8 mouse cellular contexts compared by ENCODE assay signal in the genomic region with DNA sequence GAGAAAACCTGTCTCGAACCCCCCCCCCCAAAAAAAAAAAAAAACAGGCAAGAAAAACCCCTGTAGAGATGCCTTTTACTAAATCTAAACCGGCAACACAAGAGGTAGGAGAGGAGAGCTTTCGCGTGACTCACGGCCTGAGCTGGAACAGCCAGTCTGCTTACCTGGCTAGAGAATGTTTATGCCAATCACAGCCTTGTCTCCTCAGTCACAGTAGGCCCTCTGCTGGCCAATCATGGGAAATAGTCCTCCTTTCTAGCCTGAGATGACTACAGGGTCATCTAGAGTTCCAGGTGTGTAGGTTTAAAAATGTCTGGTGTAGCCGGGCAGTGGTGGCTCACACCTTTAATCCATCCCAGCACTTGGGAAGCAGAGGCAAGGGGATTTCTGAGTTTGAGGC. TPM values are rescaled to one million over a fixed set of nuclear protein-coding genes. Genes with fewer than 3 reads are reported as not detected.
DNase-seq lines count a peak whose midpoint lies in the region; ATAC-seq and TF ChIP-seq lines count a peak whose summit lies in the region.
"Had no signal": no experiment of that assay in that cellular context is flagged by ENCODE, and none has a peak within 500 bp of the region (broad histone marks: within the 10 kb centered on the region; RNA-seq: fewer than 3 reads in every experiment).

No protein-coding gene starts in this region.

- no peaks in the 10 kb centered on the region for H3K27me3 ChIP-seq in midbrain, embryonic 14.5 days (ENCODE audit: control insufficient read depth, insufficient read depth, low read length)
- H3K27me3 ChIP-seq in midbrain, embryonic 13.5 days = no peaks in the 10 kb centered on the region; the same call in 1 of the 2 replicates
- no peaks in the 10 kb centered on the region for H3K27me3 ChIP-seq in Patski

- H3K4me1 ChIP-seq in midbrain, embryonic 14.5 days (ENCODE audit: control insufficient read depth, insufficient read depth, low read length) = peaks cover 19% of the 10 kb centered on the region
- peaks cover 32% of the 10 kb centered on the region for H3K4me1 ChIP-seq in midbrain, embryonic 13.5 days (replicated peaks)

- H3K27ac ChIP-seq in midbrain, embryonic 14.5 days (replicated peaks; ENCODE audit: low read depth, low read length) = no peak overlapping the region
- no peak overlapping the region for H3K27ac ChIP-seq in midbrain, embryonic 13.5 days

- H3K36me3 ChIP-seq in midbrain, embryonic 14.5 days (ENCODE audit: control insufficient read depth, insufficient read depth, low read length) = no peaks in the 10 kb centered on the region
- no peaks in the 10 kb centered on the region for H3K36me3 ChIP-seq in midbrain, embryonic 13.5 days

- CTCF ChIA-PET in Patski (lab: Charles Lee) = interaction anchor here (0.7 to 2.9 kb wide), 15 partner anchors 9 to 206 kb away, joined by 3 to 14 read pairs (median 3); a partner anchor contains a TSS

- no peak overlapping the region for H3K9ac ChIP-seq in midbrain, embryonic 14.5 days (replicated peaks; ENCODE audit: low read length)
- no peak overlapping the region for H3K9ac ChIP-seq in midbrain, embryonic 13.5 days (replicated peaks)

- H3K4me2 ChIP-seq in midbrain, embryonic 14.5 days (ENCODE audit: low read length) = no peak overlapping the region
- no peak overlapping the region for H3K4me2 ChIP-seq in midbrain, embryonic 13.5 days (replicated peaks)

- POLR2A ChIA-PET in Patski (lab: Charles Lee) = interaction anchor here (1.0 kb wide), 1 partner anchor 10 kb away, joined by 3 read pairs; no protein-coding TSS in a partner anchor

- in situ Hi-C loops in Patski (cut with MboI; ENCODE audit: low pct_unique_long_range_greater_than_20kb) = no loop called here

- no peak overlapping the region for H3K4me3 ChIP-seq in midbrain, embryonic 14.5 days (replicated peaks; ENCODE audit: low read depth, low read length)
- H3K4me3 ChIP-seq in midbrain, embryonic 13.5 days (replicated peaks) = no peak overlapping the region

- 32% methylated on average over 6 of the region's 6 CpGs for WGBS in midbrain, embryonic 14.5 days
- 31% methylated on average over 6 of the region's 6 CpGs for WGBS in midbrain, embryonic 13.5 days

- TF ChIP-seq CTCF in Patski (IDR thresholded peaks at IDR 0.05) = peak; percentile 86

- DNase-seq in midbrain, embryonic 14.5 days = peak; percentile 78
- DNase-seq in Patski (ENCODE audit: low read depth, low spot score) = no peak
- DNase-seq in cerebellum, adult 9-10 months = peak; percentile 88
- DNase-seq in heart, postnatal 4 days = peak; percentile 67
- DNase-seq in lung, postnatal 14 days = peak; percentile 82
- DNase-seq in thymus, postnatal 10 days (ENCODE audit: low spot score in 2 of 2) = peak; percentile 27 to 60

- ATAC-seq in midbrain, embryonic 14.5 days (ENCODE audit: low FRiP score, low TSS enrichment) = no peak
- no peak for ATAC-seq in midbrain, embryonic 13.5 days
- ATAC-seq in Patski = no peak

- H3K9me3 ChIP-seq in midbrain, embryonic 14.5 days (ENCODE audit: control insufficient read depth, low read length) = no peaks in the 10 kb centered on the region
- H3K9me3 ChIP-seq in midbrain, embryonic 13.5 days = no peaks in the 10 kb centered on the region

RNA-seq across cellular contexts. Expression of a gene that starts 2.1 kb away (rescaled TPM):
- 22.8 and 24.5 TPM in 2 replicates for polyA plus RNA-seq in midbrain, embryonic 14.5 days (2014; fragmentation: Nextera tagmentation; extraction: Ambion mirVana)
- 15.0 and 18.6 TPM in 2 replicates for polyA plus RNA-seq in midbrain, embryonic 13.5 days (2015; fragmentation: Nextera tagmentation; extraction: Ambion mirVana)
- 48.0 TPM for polyA plus RNA-seq in Patski (2021)
- 10 to 100 TPM; 26.0 to 26.6 TPM for total RNA-seq in heart, postnatal 4 days (2021)

RNA-seq across cellular contexts. Expression of a gene that starts 9.2 kb away (rescaled TPM):
- polyA plus RNA-seq in midbrain, embryonic 14.5 days (2014; fragmentation: Nextera tagmentation; extraction: Ambion mirVana) = not detected in 2 replicates
- polyA plus RNA-seq in midbrain, embryonic 13.5 days (2015; fragmentation: Nextera tagmentation; extraction: Ambion mirVana) = not detected in 2 replicates
- polyA plus RNA-seq in Patski (2021) = not detected
- total RNA-seq in heart, postnatal 4 days (2021) = not detected
- polyA plus RNA-seq: gonadal fat pad, adult 2 months had no signal

RNA-seq across cellular contexts. Expression of a gene that starts 17.3 kb away (rescaled TPM):
- 36.7 and 39.2 TPM in 2 replicates for polyA plus RNA-seq in midbrain, embryonic 14.5 days (2014; fragmentation: Nextera tagmentation; extraction: Ambion mirVana)
- polyA plus RNA-seq in midbrain, embryonic 13.5 days (2015; fragmentation: Nextera tagmentation; extraction: Ambion mirVana) = 21.3 and 23.5 TPM in 2 replicates
- 32.3 TPM for polyA plus RNA-seq in Patski (2021)
- 10 to 100 TPM; 61.8 to 75.0 TPM for total RNA-seq in heart, postnatal 4 days (2021)

RNA-seq across cellular contexts. Expression of a gene that starts 22.3 kb away (rescaled TPM):
- polyA plus RNA-seq in midbrain, embryonic 14.5 days (2014; fragmentation: Nextera tagmentation; extraction: Ambion mirVana) = 147 and 169 TPM in 2 replicates
- 95.0 and 98.1 TPM in 2 replicates for polyA plus RNA-seq in midbrain, embryonic 13.5 days (2015; fragmentation: Nextera tagmentation; extraction: Ambion mirVana)
- 2.7 TPM for polyA plus RNA-seq in Patski (2021)
- total RNA-seq in heart, postnatal 4 days (2021) = under 1 TPM; 0.14 to 0.27 TPM

RNA-seq across cellular contexts. Expression of a gene that starts 28.5 kb away (rescaled TPM):
- 35.9 and 38.3 TPM in 2 replicates for polyA plus RNA-seq in midbrain, embryonic 14.5 days (2014; fragmentation: Nextera tagmentation; extraction: Ambion mirVana)
- polyA plus RNA-seq in midbrain, embryonic 13.5 days (2015; fragmentation: Nextera tagmentation; extraction: Ambion mirVana) = 36.7 and 39.9 TPM in 2 replicates
- polyA plus RNA-seq in Patski (2021) = 47.6 TPM
- total RNA-seq in heart, postnatal 4 days (2021) = 10 to 100 TPM; 23.3 to 25.6 TPM
